Mouse (Mus musculus): ENCODE data around the gene Tbl1xr1. TPM values are rescaled to one million over a fixed set of nuclear protein-coding genes. Genes with fewer than 3 reads are reported as not detected.

Tbl1xr1 gene
- polyA plus RNA-seq, 1 experiment from 2014 or later = 35.8 TPM

DNA sequence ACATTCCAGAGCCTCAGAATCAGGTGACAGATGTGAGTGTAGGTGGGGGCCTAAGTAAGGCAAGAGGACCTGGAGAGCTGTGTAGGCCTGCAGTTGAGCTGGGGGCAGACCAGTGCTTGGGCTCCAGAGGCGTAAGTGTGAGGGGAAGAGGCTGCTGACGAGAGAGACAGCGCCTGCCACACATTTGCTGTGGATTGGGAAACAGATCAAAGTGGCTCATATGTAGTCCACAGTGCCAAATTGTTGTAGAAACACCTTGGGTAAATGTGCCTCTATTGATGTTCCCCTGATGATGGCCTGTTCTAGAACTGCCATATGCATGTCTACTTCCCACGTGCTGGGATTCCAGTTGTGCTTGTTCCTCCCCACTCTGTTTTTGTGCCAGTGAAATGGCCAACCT is 92.0 kb downstream of the Tbl1xr1 start:
- no peaks in the 10 kb centered on the region for H3K4me1 ChIP-seq (replicated peaks; ENCODE audit: control insufficient read depth, insufficient read depth, low read length)
- no peak overlapping the region for H3K4me3 ChIP-seq (ENCODE audit: low read depth, low read length)
- no peaks in the 10 kb centered on the region for H3K9me3 ChIP-seq (ENCODE audit: control insufficient read depth, low read length)
- no peaks in the 10 kb centered on the region for H3K36me3 ChIP-seq (ENCODE audit: control insufficient read depth, insufficient read depth, low read length)
- H3K9ac ChIP-seq (ENCODE audit: low read depth, low read length) = no peak overlapping the region
- no peak for DNase-seq (ENCODE audit: low spot score)
- no peak for ATAC-seq (ENCODE audit: low FRiP score)
- 92% methylated on average over 4 of the region's 4 CpGs for WGBS
- no peak overlapping the region for H3K27ac ChIP-seq (ENCODE audit: low read depth, low read length)
- H3K27me3 ChIP-seq (ENCODE audit: control insufficient read depth, insufficient read depth, low read length) = no peaks in the 10 kb centered on the region
- H3K4me2 ChIP-seq (replicated peaks; ENCODE audit: low read depth, low read length) = no peak overlapping the region

DNA sequence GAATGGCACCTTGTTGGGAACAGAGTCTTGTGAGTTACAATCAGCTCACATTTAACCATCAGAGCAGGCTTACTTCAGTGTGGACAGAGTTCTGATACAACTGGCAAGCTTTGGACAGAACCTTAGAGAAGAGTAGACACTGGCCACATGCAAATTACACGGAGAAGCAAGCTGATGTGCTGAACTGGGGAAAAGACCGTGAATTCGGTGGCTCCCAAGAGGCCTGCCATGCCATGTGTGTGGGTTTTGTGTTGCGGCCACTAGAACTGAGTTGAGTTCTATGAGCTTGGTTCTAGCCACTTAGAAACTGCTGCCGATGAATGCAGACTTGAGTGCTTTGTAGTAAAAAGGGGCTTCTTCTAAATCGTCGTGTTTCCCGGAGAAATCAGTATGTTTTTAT is 95.1 kb downstream of the Tbl1xr1 start:
- no peak for ATAC-seq (ENCODE audit: low FRiP score)
- Histone ChIP-seq H3K27ac (ENCODE audit: low read depth, low read length) (no peak overlapping the region), H3K4me3 (ENCODE audit: low read depth, low read length) (no peak overlapping the region), H3K36me3 (ENCODE audit: control insufficient read depth, insufficient read depth, low read length) (no peaks in the 10 kb centered on the region), H3K27me3 (ENCODE audit: control insufficient read depth, insufficient read depth, low read length) (no peaks in the 10 kb centered on the region), H3K9ac (ENCODE audit: low read depth, low read length) (no peak overlapping the region), H3K9me3 (ENCODE audit: control insufficient read depth, low read length) (no peaks in the 10 kb centered on the region), H3K4me2 (replicated peaks; ENCODE audit: low read depth, low read length) (no peak overlapping the region), H3K4me1 (replicated peaks; ENCODE audit: control insufficient read depth, insufficient read depth, low read length) (no peaks in the 10 kb centered on the region)
- 92% methylated on average over 8 of the region's 8 CpGs for WGBS
- DNase-seq (ENCODE audit: low spot score) = no peak

DNA sequence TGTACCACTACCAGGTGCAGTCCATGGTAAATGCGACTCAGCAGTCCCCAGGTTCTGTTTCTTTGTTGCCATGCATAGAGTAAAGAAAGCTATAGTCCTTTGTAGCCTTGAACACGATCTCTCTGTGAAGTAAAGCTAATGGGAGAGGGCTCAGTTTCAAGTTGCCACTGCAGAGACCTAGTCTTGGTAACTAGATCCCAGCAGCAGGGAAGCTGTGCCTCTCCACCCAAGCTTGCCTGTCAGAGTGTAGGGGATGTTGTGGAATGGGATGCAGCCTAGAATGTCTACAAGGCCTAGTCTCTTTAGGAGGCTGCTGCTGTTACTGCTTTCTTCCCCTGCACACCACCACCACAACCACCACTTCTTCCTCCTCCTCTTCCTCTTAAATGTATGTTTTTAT is 96.0 kb downstream of the Tbl1xr1 start:
- no peak for DNase-seq (ENCODE audit: low spot score)
- peak; percentile 14; the same call in 1 of the 2 replicates for ATAC-seq (ENCODE audit: low FRiP score)
- 56% methylated on average over 2 of the region's 2 CpGs for WGBS

DNA sequence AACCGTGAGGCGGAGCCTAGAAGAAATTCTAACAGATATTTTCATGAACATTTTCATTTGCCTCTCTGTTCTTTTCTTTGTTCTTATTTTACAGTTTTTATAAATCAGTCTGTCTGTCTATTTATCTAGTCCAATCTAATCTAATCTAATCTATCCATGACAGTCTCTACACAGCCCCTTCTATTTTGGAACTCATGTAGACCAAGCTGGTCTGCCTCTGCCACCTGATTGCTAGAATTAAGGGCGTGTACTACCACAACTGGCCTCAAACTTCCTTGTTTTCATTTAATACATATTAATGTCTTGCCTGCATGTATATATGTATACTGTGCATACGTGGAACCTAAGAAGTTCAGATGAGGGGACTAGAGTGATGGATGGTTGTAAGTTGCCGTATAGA is 96.7 kb downstream of the Tbl1xr1 start:
- no peak overlapping the region for H3K4me3 ChIP-seq (ENCODE audit: low read depth, low read length)
- no peaks in the 10 kb centered on the region for H3K4me1 ChIP-seq (replicated peaks; ENCODE audit: control insufficient read depth, insufficient read depth, low read length)
- ATAC-seq (ENCODE audit: low FRiP score) = peak; percentile 35; the same call in 1 of the 2 replicates
- DNase-seq (ENCODE audit: low spot score) = no peak
- H3K9me3 ChIP-seq (ENCODE audit: control insufficient read depth, low read length) = no peaks in the 10 kb centered on the region
- H3K27me3 ChIP-seq (ENCODE audit: control insufficient read depth, insufficient read depth, low read length) = no peaks in the 10 kb centered on the region
- no peaks in the 10 kb centered on the region for H3K36me3 ChIP-seq (ENCODE audit: control insufficient read depth, insufficient read depth, low read length)
- WGBS = 93% methylated on average over 5 of the region's 5 CpGs
- no peak overlapping the region for H3K4me2 ChIP-seq (replicated peaks; ENCODE audit: low read depth, low read length)
- no peak overlapping the region for H3K27ac ChIP-seq (ENCODE audit: low read depth, low read length)
- no peak overlapping the region for H3K9ac ChIP-seq (ENCODE audit: low read depth, low read length)

More for the DNA sequence above, 96.0 kb downstream of the Tbl1xr1 start:
- Histone ChIP-seq H3K4me3 (ENCODE audit: low read depth, low read length) (no peak overlapping the region), H3K4me1 (replicated peaks; ENCODE audit: control insufficient read depth, insufficient read depth, low read length) (no peaks in the 10 kb centered on the region), H3K27me3 (ENCODE audit: control insufficient read depth, insufficient read depth, low read length) (no peaks in the 10 kb centered on the region), H3K4me2 (replicated peaks; ENCODE audit: low read depth, low read length) (no peak overlapping the region), H3K36me3 (ENCODE audit: control insufficient read depth, insufficient read depth, low read length) (no peaks in the 10 kb centered on the region), H3K9me3 (ENCODE audit: control insufficient read depth, low read length) (no peaks in the 10 kb centered on the region), H3K27ac (ENCODE audit: low read depth, low read length) (no peak overlapping the region), H3K9ac (ENCODE audit: low read depth, low read length) (no peak overlapping the region)

DNA sequence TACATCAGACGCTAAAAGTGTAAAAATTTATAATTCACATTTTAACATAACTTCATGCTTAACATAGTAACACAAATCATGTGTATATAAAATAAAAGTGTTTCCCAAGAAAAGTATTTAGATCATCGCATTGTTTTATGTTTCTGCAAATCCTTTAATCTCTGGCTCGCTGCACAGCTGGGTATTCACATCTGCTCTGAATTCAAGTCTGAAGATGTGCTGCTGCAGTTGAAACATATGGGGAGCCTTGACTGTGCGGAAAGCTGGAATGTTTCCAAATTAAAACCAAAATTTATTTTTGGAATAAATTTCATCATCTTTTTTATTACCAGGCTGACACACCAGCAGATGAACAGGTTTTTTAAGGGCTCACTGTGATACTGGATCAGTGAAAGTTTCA is 97.8 kb downstream of the Tbl1xr1 start:
- 88% methylated on average over 4 of the region's 4 CpGs for WGBS
- Histone ChIP-seq H3K27me3 (ENCODE audit: control insufficient read depth, insufficient read depth, low read length) (no peaks in the 10 kb centered on the region), H3K4me3 (ENCODE audit: low read depth, low read length) (no peak overlapping the region), H3K27ac (ENCODE audit: low read depth, low read length) (no peak overlapping the region), H3K4me1 (replicated peaks; ENCODE audit: control insufficient read depth, insufficient read depth, low read length) (no peaks in the 10 kb centered on the region), H3K9me3 (ENCODE audit: control insufficient read depth, low read length) (no peaks in the 10 kb centered on the region), H3K9ac (ENCODE audit: low read depth, low read length) (no peak overlapping the region), H3K4me2 (replicated peaks; ENCODE audit: low read depth, low read length) (no peak overlapping the region), H3K36me3 (ENCODE audit: control insufficient read depth, insufficient read depth, low read length) (no peaks in the 10 kb centered on the region)
- ATAC-seq (ENCODE audit: low FRiP score) (no peak), DNase-seq (ENCODE audit: low spot score) (no peak)

DNA sequence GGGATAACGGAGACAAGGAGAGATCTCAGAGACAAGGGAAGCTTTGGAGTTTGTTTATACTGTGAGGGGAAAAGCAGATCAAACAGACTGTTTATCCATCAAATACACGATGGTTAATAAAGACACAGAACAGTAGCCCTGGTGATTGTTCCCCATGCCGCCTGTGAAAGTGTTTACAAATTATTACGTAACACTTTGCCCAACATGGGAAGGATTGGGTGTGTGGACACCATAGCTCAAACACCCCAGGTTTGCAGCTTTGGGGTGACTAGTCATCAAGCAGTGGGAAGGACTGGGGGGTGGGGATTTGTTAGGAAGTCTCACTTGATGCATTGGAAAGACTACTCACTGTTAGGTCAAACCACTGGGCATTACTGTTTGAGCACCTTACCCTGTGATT is 103.6 kb downstream of the Tbl1xr1 start:
- ATAC-seq (ENCODE audit: low FRiP score) (no peak), DNase-seq (ENCODE audit: low spot score) (no peak)
- H3K4me3 ChIP-seq (ENCODE audit: low read depth, low read length) = no peak overlapping the region
- H3K27ac ChIP-seq (ENCODE audit: low read depth, low read length) = no peak overlapping the region
- no peaks in the 10 kb centered on the region for H3K36me3 ChIP-seq (ENCODE audit: control insufficient read depth, insufficient read depth, low read length)
- H3K9ac ChIP-seq (ENCODE audit: low read depth, low read length) = no peak overlapping the region
- H3K9me3 ChIP-seq (ENCODE audit: control insufficient read depth, low read length) = no peaks in the 10 kb centered on the region
- 79% methylated on average over 4 of the region's 4 CpGs for WGBS
- H3K27me3 ChIP-seq (ENCODE audit: control insufficient read depth, insufficient read depth, low read length) = no peaks in the 10 kb centered on the region
- H3K4me2 ChIP-seq (replicated peaks; ENCODE audit: low read depth, low read length) = no peak overlapping the region
- H3K4me1 ChIP-seq (replicated peaks; ENCODE audit: control insufficient read depth, insufficient read depth, low read length) = no peaks in the 10 kb centered on the region

DNA sequence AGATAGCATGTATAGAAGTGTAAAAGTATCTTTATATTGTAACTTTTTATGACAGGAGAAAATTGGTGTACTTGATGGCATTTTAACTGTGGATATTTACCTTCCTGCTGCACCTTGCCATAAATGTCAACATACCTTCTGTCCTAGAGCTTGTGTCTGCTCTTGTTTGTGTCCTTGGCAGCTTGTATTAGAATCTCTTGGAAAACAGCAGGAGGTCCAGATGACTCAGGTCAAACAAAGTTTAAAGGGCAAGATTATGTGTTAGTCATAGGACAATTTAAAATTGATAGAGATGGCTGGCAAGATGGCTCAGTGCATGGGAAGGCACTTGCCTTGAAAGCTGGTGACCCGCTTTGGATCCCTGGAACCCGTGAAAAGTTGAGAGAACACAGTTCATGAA is 104.6 kb downstream of the Tbl1xr1 start:
- no peak for ATAC-seq (ENCODE audit: low FRiP score)
- no peak for DNase-seq (ENCODE audit: low spot score)
- H3K4me3 ChIP-seq (ENCODE audit: low read depth, low read length) = no peak overlapping the region
- no peaks in the 10 kb centered on the region for H3K9me3 ChIP-seq (ENCODE audit: control insufficient read depth, low read length)
- no peak overlapping the region for H3K9ac ChIP-seq (ENCODE audit: low read depth, low read length)
- H3K4me2 ChIP-seq (replicated peaks; ENCODE audit: low read depth, low read length) = no peak overlapping the region
- no peaks in the 10 kb centered on the region for H3K36me3 ChIP-seq (ENCODE audit: control insufficient read depth, insufficient read depth, low read length)
- H3K27me3 ChIP-seq (ENCODE audit: control insufficient read depth, insufficient read depth, low read length) = no peaks in the 10 kb centered on the region
- no peak overlapping the region for H3K27ac ChIP-seq (ENCODE audit: low read depth, low read length)
- WGBS = 97% methylated on average over 2 of the region's 2 CpGs
- H3K4me1 ChIP-seq (replicated peaks; ENCODE audit: control insufficient read depth, insufficient read depth, low read length) = no peaks in the 10 kb centered on the region

DNA sequence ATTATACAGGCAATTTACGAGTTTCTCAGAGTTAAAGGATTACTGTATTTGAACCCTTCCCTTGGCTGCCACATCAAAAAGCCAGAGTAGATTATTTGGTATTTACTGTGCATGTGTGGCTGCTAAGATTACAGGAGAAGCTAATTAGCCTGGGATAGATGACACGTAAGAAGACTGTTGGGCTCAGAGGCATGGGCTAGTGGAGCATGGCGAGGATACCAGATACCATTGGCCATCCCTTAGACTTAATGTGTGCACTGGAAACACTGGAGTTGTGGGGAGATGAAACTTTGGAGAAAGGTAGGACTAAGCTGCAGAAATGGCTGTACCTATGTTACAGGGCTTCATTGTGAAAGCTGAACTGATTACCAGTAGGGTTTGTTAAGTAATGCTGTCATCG is 108.8 kb downstream of the Tbl1xr1 start:
- Histone ChIP-seq H3K4me3 (ENCODE audit: low read depth, low read length) (no peak overlapping the region), H3K36me3 (ENCODE audit: control insufficient read depth, insufficient read depth, low read length) (no peaks in the 10 kb centered on the region), H3K27me3 (ENCODE audit: control insufficient read depth, insufficient read depth, low read length) (no peaks in the 10 kb centered on the region), H3K4me2 (replicated peaks; ENCODE audit: low read depth, low read length) (no peak overlapping the region), H3K4me1 (replicated peaks; ENCODE audit: control insufficient read depth, insufficient read depth, low read length) (no peaks in the 10 kb centered on the region), H3K9ac (ENCODE audit: low read depth, low read length) (no peak overlapping the region), H3K27ac (ENCODE audit: low read depth, low read length) (no peak overlapping the region), H3K9me3 (ENCODE audit: control insufficient read depth, low read length) (no peaks in the 10 kb centered on the region)
- ATAC-seq (ENCODE audit: low FRiP score) (no peak), DNase-seq (ENCODE audit: low spot score) (no peak)
- 92% methylated on average over 4 of the region's 4 CpGs for WGBS

DNA sequence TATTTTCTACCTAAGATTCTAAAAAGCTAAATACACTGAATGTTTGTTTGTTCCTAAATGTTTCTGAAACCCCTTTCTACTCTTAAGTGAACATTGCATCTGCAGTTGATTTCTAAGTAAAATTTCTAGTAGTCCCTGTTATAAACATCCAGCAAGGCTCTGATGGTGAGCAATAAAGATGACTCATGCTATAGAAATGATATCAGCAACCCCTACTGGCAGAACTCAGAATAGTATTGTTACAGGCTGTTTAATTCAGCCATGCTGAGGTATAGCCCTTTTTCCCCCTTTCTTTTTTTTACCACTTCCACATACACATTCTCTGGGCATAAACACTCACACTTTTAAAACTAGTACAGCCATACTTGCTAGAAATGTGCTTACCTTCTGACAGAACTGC is 114.0 kb downstream of the Tbl1xr1 start:
- ATAC-seq (ENCODE audit: low FRiP score) (no peak), DNase-seq (ENCODE audit: low spot score) (peak; percentile 39)
- no peak overlapping the region for H3K4me3 ChIP-seq (ENCODE audit: low read depth, low read length)
- H3K36me3 ChIP-seq (ENCODE audit: control insufficient read depth, insufficient read depth, low read length) = 0 out of 2 replicates have a peak, but pooled peaks cover 3% of the 10 kb centered on the region
- H3K27me3 ChIP-seq (ENCODE audit: control insufficient read depth, insufficient read depth, low read length) = no peaks in the 10 kb centered on the region
- no peaks in the 10 kb centered on the region for H3K9me3 ChIP-seq (ENCODE audit: control insufficient read depth, low read length)
- H3K4me2 ChIP-seq (replicated peaks; ENCODE audit: low read depth, low read length) = no peak overlapping the region
- H3K27ac ChIP-seq (ENCODE audit: low read depth, low read length) = no peak overlapping the region
- no peaks in the 10 kb centered on the region for H3K4me1 ChIP-seq (replicated peaks; ENCODE audit: control insufficient read depth, insufficient read depth, low read length)
- no peak overlapping the region for H3K9ac ChIP-seq (ENCODE audit: low read depth, low read length)
